Mouse (Mus musculus) heart, adult 2 months (tissue): ENCODE results near the gene Ncor2. TPM values are rescaled to one million over a fixed set of nuclear protein-coding genes. Genes with fewer than 3 reads are reported as not detected.
A peak's percentile ranks its signal among the peaks of the same experiment; 100 is the strongest.

Experiments
- DNase-seq, 2 experiments: peaks; one replicate each; pipeline ENCODE4 v3.0.0; 2021
- H3K27ac ChIP-seq: fragments of 200-600 bp; 2 replicates; pipeline ENCODE4 v1.8.1; 2022
- H3K27me3 ChIP-seq: fragments of 200-500 bp; 2 replicates; pipeline ENCODE4 v1.6.1; 2012; ENCODE audit warnings: mild to moderate bottlenecking, low read length, inconsistent platforms, mixed read lengths; ENCODE audit not compliant: control insufficient read depth, insufficient read depth
- H3K36me3 ChIP-seq: fragments of 200-500 bp; 2 replicates; pipeline ENCODE4 v1.6.1; 2012; ENCODE audit warnings: low read length, inconsistent platforms; ENCODE audit not compliant: control insufficient read depth, insufficient read depth
- H3K4me1 ChIP-seq: fragments of 200-500 bp; 2 replicates; pipeline ENCODE4 v1.6.1; 2011; ENCODE audit warnings: low read length; ENCODE audit not compliant: control insufficient read depth, insufficient read depth
- H3K4me3 ChIP-seq: fragments of 200-600 bp; 2 replicates; pipeline ENCODE4 v1.8.1; 2022
- H3K79me2 ChIP-seq: fragments of 200-500 bp; replicated peaks from 2 replicates; pipeline ENCODE4 v1.6.1; 2012; ENCODE audit warnings: mild to moderate bottlenecking, inconsistent platforms, low read length, moderate library complexity, mixed read lengths; ENCODE audit not compliant: control insufficient read depth, insufficient read depth
- H3K9ac ChIP-seq: fragments of 200-500 bp; 2 replicates; pipeline ENCODE4 v1.6.1; 2012; ENCODE audit warnings: low read depth, mild to moderate bottlenecking, control low read depth, inconsistent platforms, low read length, mixed read lengths
- CTCF ChIP-seq: fragments of 200-600 bp; IDR thresholded peaks from 2 replicates; pipeline ENCODE4 v1.8.1; 2022; ENCODE audit warnings: antibody characterized with exemption, mild to moderate bottlenecking, moderate library complexity
- EP300 ChIP-seq: fragments of 200-500 bp; IDR thresholded peaks from 2 replicates; pipeline ENCODE4 v1.6.1; 2011; ENCODE audit warnings: low read depth, low read length, control low read depth; ENCODE audit not compliant: insufficient read depth
- POLR2A ChIP-seq: fragments of 200-500 bp; IDR thresholded peaks from 2 replicates; pipeline ENCODE4 v1.6.1; 2011; ENCODE audit warnings: mild to moderate bottlenecking, low read depth, low read length, control low read depth; ENCODE audit not compliant: insufficient read depth
- WGBS: fragments of 180-500 bp; shearing (Covaris S2); methylation state at CpG from one replicate; pipeline ENCODE4 v1.1.7; 2018; 5-methylcytosine and 5-hydroxymethylcytosine counted together
- intact Hi-C: fragments of 180-260 bp; cut with DNase I; formaldehyde crosslinking; loops from one replicate; pipeline ENCODE4 v1.15.1; 2025
- polyA plus RNA-seq: library from polyadenylated mRNA; depleted of rRNA; stranded (reverse); fragments of >200 nt; gene quantifications from 2 replicates; pipeline ENCODE4 v1.2.3, GENCODE M21; 2012
- total RNA-seq, 2 experiments: library from RNA; stranded (reverse); gene quantifications; 2 replicates each; pipeline ENCODE4 v1.2.3; 2021

The Ncor2 gene
- total and polyA plus RNA-seq, 3 experiments: 39.1 to 77.5 (median 73.5) TPM

GRCm38 (mm10) chr5:125014497-125014896 is 164.5 kb downstream of the Ncor2 start:
- H3K36me3 ChIP-seq: no peaks in the 10 kb centered on the region
- TF ChIP-seq CTCF: peak; percentile 98; the same call in 1 of the 2 replicates
- 0 out of 2 replicates have a peak, but pooled peaks have one; percentile 37 for TF ChIP-seq EP300
- 0 out of 2 replicates have a peak, but pooled peaks have one; percentile 17 for TF ChIP-seq POLR2A
- H3K9ac ChIP-seq: no peak overlapping the region
- H3K4me3 ChIP-seq: no peak overlapping the region
- peaks cover 1% of the 10 kb centered on the region; the same call in 1 of the 2 replicates for H3K4me1 ChIP-seq
- no peaks in the 10 kb centered on the region for H3K27me3 ChIP-seq
- 50% methylated on average over 7 of the region's 7 CpGs for WGBS
- peak; percentile 60 to 85 for DNase-seq
- no peaks in the 10 kb centered on the region for H3K79me2 ChIP-seq
- intact Hi-C loops: loop anchor here (1.0 kb wide), 3 partner anchors 70 to 105 kb away; no protein-coding TSS in a partner anchor
- H3K27ac ChIP-seq: no peak overlapping the region

- H3K4me1 ChIP-seq: peaks cover 1% of the 10 kb centered on the region; the same call in 1 of the 2 replicates
- no peak for DNase-seq
- WGBS: 60% methylated on average over 8 of the region's 8 CpGs
- no peak overlapping the region for H3K4me3 ChIP-seq
- H3K79me2 ChIP-seq: no peaks in the 10 kb centered on the region
- no peaks in the 10 kb centered on the region for H3K36me3 ChIP-seq
- TF ChIP-seq CTCF: no peak
- 0 out of 2 replicates have a peak, but pooled peaks have one; percentile 27 for TF ChIP-seq EP300
- H3K9ac ChIP-seq: no peak overlapping the region
- H3K27me3 ChIP-seq: no peaks in the 10 kb centered on the region
- H3K27ac ChIP-seq: no peak overlapping the region
- intact Hi-C loops: no loop called here
Observed at GRCm38 (mm10) chr5:125011628-125012027, 167.4 kb downstream of the Ncor2 start.

GRCm38 (mm10) chr5:125011166-125011565 is 167.9 kb downstream of the Ncor2 start:
- Histone ChIP-seq H3K27me3 (no peaks in the 10 kb centered on the region), H3K36me3 (no peaks in the 10 kb centered on the region), H3K27ac (no peak overlapping the region), H3K4me3 (no peak overlapping the region), H3K79me2 (no peaks in the 10 kb centered on the region), H3K4me1 (peaks cover 1% of the 10 kb centered on the region; the same call in 1 of the 2 replicates), H3K9ac (no peak overlapping the region)
- intact Hi-C loops: no loop called here
- DNase-seq: no peak
- TF ChIP-seq CTCF (no peak), POLR2A (no peak), EP300 (no peak)
- WGBS: 92% methylated on average over 24 of the region's 24 CpGs

GRCm38 (mm10) chr5:125006896-125007295 is 172.1 kb downstream of the Ncor2 start:
- intact Hi-C loops: no loop called here
- Histone ChIP-seq H3K4me1 (no peaks in the 10 kb centered on the region; the same call in 1 of the 2 replicates), H3K27ac (no peak overlapping the region), H3K9ac (no peak overlapping the region), H3K4me3 (no peak overlapping the region), H3K36me3 (no peaks in the 10 kb centered on the region), H3K27me3 (peaks cover 7% of the 10 kb centered on the region), H3K79me2 (no peaks in the 10 kb centered on the region)
- DNase-seq: no peak
- WGBS: 53% methylated on average over 5 of the region's 5 CpGs
- TF ChIP-seq EP300 (no peak), POLR2A (no peak), CTCF (no peak)

- Histone ChIP-seq H3K4me3 (no peak overlapping the region), H3K27ac (no peak overlapping the region), H3K9ac (no peak overlapping the region), H3K79me2 (no peaks in the 10 kb centered on the region), H3K36me3 (no peaks in the 10 kb centered on the region), H3K27me3 (peaks cover 7% of the 10 kb centered on the region), H3K4me1 (no peaks in the 10 kb centered on the region; the same call in 1 of the 2 replicates)
- TF ChIP-seq EP300: no peak
- TF ChIP-seq POLR2A: no peak
- TF ChIP-seq CTCF: no peak
- WGBS: 36% methylated on average over 9 of the region's 9 CpGs
- no peak for DNase-seq
- intact Hi-C loops: no loop called here
Observed at GRCm38 (mm10) chr5:125005871-125006652, 173.0 kb downstream of the Ncor2 start.

GRCm38 (mm10) chr5:125003873-125004255 is 175.2 kb downstream of the Ncor2 start:
- TF ChIP-seq EP300 (no peak), POLR2A (no peak), CTCF (no peak)
- WGBS: 19% methylated on average over 15 of the region's 15 CpGs
- no peak for DNase-seq
- Histone ChIP-seq H3K79me2 (no peaks in the 10 kb centered on the region), H3K36me3 (no peaks in the 10 kb centered on the region), H3K27me3 (peaks cover 7% of the 10 kb centered on the region), H3K27ac (no peak overlapping the region), H3K4me3 (no peak overlapping the region), H3K4me1 (no peaks in the 10 kb centered on the region), H3K9ac (no peak overlapping the region)
- intact Hi-C loops: no loop called here
